Mouse (Mus musculus): ENCODE results near the gene Akap13.

Gene Akap13

GRCm38 (mm10) chr7:75568883-75569282 is 113.5 kb downstream of the Akap13 start:
- no peak for DNase-seq

DNA sequence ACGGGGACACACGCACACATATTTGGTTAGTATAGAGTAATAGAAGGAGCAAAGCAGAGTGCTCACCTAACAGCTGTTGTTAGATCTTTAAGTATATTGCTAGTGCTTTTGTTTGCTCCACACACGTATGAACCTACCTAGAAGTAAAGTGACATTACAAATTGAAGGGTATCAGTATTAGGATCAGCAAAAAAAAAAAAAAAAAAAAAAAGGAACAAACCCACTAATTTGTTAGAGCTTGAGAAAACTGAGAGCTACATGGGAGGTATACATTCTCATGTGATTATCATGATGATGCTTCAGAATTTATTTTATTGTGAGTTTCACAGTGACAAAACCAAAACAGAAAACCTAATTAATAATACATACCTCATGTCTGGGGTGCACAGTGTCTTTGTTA is 114.9 kb downstream of the Akap13 start:
- no peak for DNase-seq

DNA sequence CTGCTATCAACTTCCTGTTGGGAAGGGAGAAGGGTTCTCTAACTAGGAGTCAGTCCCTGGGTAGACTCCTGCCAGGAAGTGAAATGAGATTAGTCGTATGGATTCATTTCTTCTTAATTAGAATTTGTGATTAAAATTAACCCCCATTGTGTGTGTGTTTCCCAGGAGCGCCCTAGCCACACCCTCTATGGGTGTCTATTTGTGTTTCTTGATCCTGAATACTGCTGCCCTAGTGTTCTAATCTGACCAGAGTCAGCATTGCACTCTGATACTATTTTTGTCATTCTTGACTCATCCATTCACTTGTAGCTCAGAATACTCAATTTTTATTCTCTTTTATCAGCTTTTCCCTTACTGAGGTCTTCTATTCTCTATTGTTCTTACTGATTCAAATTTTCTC is 115.7 kb downstream of the Akap13 start:
- no peak for DNase-seq

GRCm38 (mm10) chr7:75572127-75572526 is 116.8 kb downstream of the Akap13 start:
- DNase-seq: no peak

DNA sequence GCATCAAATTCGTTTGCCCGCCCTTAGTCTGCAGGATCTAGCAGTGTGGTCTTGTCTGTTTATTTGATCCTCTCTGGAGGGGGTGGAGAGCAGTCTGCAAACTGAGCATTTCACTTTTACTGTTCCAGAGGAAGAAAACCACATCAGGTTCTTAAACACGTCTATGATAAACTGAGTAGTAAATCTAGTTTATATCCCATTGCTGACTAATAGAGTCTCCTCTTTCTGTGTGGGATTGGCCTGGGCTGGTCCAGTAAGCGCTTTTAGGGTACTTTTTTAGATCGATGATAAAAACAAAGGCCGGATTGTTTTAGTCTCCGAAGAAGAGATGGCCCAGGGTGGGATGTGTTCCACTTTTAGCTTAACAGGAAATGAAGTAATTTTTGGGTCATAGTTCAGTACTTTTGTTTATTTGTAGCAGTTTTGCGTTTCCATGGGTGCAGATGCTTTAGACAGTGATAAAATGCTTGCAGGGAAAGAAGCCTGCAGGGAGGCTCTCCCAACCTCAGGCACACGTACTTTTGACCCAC is 119.9 kb downstream of the Akap13 start:
- DNase-seq: no peak

- DNase-seq: no peak
Measured at GRCm38 (mm10) chr7:75575800-75576585, 120.7 kb downstream of the Akap13 start.

- DNase-seq: no peak
Measured at GRCm38 (mm10) chr7:75576851-75577250, 121.5 kb downstream of the Akap13 start.

- no peak for DNase-seq
Measured at GRCm38 (mm10) chr7:75577353-75577752, 122.0 kb downstream of the Akap13 start.

DNA sequence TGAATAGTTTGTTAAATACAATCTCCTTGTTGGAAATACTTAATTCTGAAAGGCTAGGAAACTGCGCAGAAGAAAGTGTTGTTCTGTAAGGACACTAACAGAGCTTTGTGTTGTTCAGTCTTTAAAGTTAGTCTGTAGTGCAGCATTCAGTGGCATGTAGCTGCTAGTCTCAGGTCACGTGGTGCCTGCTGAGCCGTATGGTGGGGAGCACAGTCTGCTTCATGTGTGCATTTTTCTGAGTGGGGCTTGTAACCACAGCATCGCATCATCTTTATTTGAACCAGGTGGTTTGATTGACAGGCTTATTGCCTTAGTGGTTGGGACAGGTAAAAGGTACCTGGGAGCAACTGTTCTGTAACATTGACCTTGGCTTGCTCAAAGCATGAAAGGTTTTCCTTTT is 123.3 kb downstream of the Akap13 start:
- no peak for DNase-seq

DNA sequence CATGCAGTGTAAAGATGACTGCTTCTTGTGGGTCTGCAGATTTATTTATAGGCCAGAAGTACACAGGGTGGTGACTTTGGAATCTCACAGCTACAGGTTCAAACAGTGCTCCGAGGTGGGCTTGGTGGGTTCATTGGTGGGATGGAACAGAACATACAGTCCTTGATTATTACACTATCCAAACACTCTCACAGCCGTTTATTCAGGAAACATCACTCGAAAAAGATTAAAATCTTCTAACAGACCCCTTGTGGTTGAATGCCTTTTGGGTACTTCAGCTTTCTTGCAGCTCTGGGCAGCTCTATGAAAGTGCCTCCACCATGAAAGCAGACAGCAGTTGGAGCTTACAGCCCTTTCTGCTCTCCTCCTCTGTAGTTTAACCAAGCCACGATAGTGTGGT is 126.8 kb downstream of the Akap13 start:
- no peak for DNase-seq

- no peak for DNase-seq
Measured at GRCm38 (mm10) chr7:75584100-75584499, 128.8 kb downstream of the Akap13 start.

GRCm38 (mm10) chr7:75585409-75585808 is 130.1 kb downstream of the Akap13 start:
- DNase-seq: no peak

GRCm38 (mm10) chr7:75586113-75586512 is 130.8 kb downstream of the Akap13 start:
- DNase-seq: no peak

GRCm38 (mm10) chr7:75587727-75588126 is 132.4 kb downstream of the Akap13 start:
- no peak for DNase-seq

DNA sequence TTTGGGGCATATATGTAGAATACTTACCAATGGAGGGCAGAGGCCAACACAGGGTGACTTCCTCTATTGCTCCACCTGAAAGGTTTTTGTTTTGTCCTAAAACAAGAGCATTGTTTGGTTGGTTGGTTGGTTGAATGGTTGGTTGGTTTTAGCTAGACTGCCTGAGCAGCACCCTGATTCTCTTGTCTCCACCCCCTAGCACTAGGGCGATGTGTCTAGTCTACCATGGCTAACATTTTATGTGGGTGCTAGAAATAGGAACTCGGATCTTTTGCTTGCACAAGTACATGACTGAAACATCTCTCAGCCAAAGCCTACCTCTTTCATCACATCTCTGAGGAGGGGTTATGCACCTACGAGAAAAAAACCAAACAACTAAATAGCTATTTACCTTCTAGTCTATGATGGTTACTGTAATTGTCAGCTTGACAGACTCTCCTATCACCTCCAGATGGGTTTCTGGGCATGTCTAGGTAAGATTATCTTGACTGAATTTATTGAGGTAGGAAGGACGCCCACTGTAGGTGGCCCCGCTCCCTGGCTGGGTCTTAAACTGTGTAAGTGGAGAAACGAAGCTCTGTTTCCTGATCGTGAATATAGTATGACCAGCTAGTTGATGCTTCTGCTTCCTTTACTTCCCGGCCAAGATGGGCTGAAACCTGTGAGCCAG is 134.1 kb downstream of the Akap13 start:
- DNase-seq: no peak

- no peak for DNase-seq
Measured at GRCm38 (mm10) chr7:75591961-75592360, 136.6 kb downstream of the Akap13 start.

- no peak for DNase-seq
Measured at GRCm38 (mm10) chr7:75594801-75595200, 139.5 kb downstream of the Akap13 start.

DNA sequence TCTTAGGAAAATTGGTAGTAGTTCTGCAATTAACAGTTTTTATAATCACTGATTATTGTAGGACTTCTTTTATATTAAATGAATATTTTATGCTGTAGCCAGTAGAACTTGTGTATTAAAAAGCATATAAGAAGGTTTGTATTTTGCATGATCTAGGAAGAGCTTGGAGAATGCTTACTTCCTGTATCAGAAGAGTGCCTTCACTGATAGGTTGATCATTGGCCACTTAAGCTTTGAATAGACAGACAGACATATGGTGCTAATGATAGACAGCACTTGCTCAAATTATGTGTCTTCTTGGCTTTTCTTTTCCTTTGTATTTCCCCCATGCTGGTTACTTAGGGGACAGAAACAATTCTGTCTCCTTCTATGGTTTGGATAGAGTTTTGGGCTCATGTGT is 139.9 kb downstream of the Akap13 start:
- DNase-seq: no peak

GRCm38 (mm10) chr7:75596058-75596748 is 140.9 kb downstream of the Akap13 start:
- DNase-seq: no peak

GRCm38 (mm10) chr7:75597840-75598239 is 142.5 kb downstream of the Akap13 start:
- no peak for DNase-seq

- DNase-seq: no peak
Measured at GRCm38 (mm10) chr7:75600360-75601075, 145.2 kb downstream of the Akap13 start.

- DNase-seq: no peak
Measured at GRCm38 (mm10) chr7:75607248-75607647, 151.9 kb downstream of the Akap13 start.

DNA sequence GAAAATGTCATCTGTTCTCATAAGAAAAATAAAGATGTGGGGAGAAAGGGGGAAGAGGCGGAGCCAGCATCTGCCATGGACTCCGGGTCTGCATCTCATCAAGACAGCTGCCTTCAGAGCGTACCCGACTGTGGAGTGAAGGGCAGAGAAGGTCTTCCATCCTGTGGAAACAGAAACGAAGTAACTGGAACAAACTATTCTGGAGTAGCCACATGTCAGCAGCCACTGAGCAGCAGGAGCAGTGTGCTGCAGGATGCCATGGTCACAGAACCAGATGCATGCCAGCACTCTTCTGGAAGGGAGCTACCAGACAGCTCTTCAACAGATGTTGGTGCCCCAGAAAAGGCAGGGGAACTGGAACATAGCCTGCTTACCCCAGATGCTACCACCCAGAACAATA is 153.4 kb downstream of the Akap13 start:
- no peak for DNase-seq
